Mouse (Mus musculus): Measurements from ENCODE around the gene Inpp5a. TPM values are rescaled to one million over a fixed set of nuclear protein-coding genes. Genes with fewer than 3 reads are reported as not detected.

Inpp5a gene
- polyA plus RNA-seq, 1 experiment from 2014 or later, result 4.0 TPM

DNA sequence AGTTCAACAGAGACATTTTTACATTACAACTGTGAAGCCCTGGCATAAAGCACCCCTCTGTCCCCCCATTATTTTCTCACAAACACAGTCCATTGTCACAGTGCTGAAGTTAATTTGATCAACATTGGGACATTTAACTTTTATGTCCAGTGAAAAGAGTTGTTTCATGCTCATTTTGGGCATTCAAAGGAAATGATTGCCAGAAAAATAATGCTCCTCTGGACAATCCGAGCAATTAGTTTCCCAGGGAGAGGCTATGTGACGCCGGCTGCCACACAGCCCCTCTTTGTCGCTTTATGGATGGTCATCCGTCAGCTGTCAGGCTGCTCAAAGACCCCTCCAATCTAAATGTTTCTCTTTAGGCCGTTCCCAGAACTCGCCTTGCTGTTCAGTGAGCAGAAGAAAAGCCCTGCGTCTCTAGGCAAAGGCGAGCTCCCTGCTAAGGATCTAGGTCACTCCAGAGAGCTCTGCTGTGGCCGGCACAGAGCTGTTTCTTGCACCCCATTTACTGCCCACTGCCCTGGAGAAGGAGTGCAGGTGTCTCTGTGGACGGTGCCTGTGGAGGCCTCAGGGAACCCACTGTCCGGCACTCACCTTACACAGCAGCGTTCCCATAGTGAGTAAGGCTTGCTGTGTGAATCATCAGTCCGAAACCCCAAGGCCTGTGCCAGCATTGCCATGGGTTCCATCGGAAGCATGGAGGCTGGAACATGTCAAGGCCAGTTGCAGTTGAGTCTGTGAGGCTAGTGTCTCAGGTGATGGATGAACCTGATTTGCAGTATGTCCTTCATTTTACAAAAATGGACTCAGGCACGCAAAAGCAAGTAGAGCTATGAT lies 141.9 kb downstream of the Inpp5a start:
- Histone ChIP-seq H3K27ac (no peak overlapping the region), H3K4me3 (replicated peaks) (no peak overlapping the region), H3K9me3 (replicated peaks) (no peaks in the 10 kb centered on the region), H3K27me3 (no peaks in the 10 kb centered on the region), H3K4me1 (replicated peaks) (no peaks in the 10 kb centered on the region), H3K36me3 (no peaks in the 10 kb centered on the region), H3K4me2 (no peak overlapping the region), H3K9ac (no peak overlapping the region)
- ATAC-seq (ENCODE audit: low read depth), result no peak
- no peak for DNase-seq
- 78% methylated on average over 16 of the region's 16 CpGs for WGBS (ENCODE audit: insufficient replicate concordance)

DNA sequence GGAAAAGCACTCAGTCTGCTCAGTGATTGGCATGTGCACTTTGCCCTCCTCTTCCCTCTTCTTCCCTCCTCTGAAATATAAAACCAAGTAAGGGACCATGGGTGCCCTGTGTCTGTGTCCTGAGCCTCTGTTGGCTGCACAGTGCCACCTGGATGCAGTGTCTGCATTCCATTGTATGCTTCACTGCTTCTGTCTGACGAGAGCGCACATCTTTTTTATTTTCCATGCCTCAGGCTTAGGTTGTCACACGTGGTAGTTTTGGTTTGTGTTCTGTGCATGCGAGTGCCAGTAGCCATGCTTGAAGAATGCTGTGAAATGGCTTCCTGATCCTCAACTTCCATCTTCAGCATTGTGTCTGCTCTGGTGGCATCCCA lies 142.5 kb downstream of the Inpp5a start:
- 74% methylated on average over 4 of the region's 4 CpGs for WGBS (ENCODE audit: insufficient replicate concordance)
- no peak overlapping the region for H3K4me3 ChIP-seq (replicated peaks)
- H3K4me1 ChIP-seq (replicated peaks), result no peaks in the 10 kb centered on the region
- no peaks in the 10 kb centered on the region for H3K27me3 ChIP-seq
- DNase-seq, result no peak
- no peak overlapping the region for H3K9ac ChIP-seq
- H3K27ac ChIP-seq, result no peak overlapping the region
- H3K36me3 ChIP-seq, result no peaks in the 10 kb centered on the region
- H3K9me3 ChIP-seq (replicated peaks), result no peaks in the 10 kb centered on the region
- H3K4me2 ChIP-seq, result no peak overlapping the region
- ATAC-seq (ENCODE audit: low read depth), result no peak

DNA sequence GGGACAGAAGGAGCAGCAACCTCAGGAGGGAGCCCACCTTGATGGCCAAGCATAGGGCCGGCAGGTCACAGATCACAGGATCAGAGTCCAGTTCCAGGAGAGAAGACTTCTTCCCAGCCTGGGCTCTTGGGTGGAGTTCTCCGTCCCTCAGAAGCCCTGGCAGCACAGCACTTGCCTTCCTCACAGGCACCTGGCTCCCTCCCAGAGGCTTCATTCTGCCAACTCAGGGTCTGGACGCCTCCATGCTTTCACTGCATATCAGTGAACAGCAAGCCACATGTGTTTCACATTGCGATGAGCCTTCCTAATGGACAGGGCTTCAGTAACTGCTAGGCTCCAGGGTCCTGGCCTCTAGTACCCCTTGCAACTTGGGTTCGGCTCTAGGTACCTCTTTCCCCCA lies 147.4 kb downstream of the Inpp5a start:
- WGBS (ENCODE audit: insufficient replicate concordance), result 68% methylated on average over 5 of the region's 5 CpGs

DNA sequence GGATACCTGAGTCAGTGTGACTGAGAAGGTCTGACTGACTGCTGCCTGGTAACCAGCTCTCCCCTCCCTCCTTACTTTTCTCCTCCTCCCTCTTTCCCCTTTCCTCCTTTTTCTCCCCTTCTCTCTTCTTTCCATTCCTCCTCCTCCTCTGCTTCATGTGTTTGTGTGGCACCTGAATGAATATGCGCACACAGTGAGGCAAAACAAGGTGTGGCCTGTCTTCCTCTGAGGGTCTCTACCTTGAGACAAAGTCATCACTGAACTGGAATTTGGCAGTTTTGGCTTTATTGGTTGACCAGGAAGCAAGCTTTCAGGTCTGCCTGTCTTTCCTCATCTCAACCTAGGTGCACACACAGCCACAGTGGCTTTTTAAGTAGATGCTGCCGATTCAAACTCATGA lies 147.9 kb downstream of the Inpp5a start:
- no peak overlapping the region for H3K4me2 ChIP-seq
- H3K4me3 ChIP-seq (replicated peaks), result no peak overlapping the region
- no peaks in the 10 kb centered on the region for H3K9me3 ChIP-seq (replicated peaks)
- WGBS (ENCODE audit: insufficient replicate concordance), result 88% methylated on average over 2 of the region's 2 CpGs
- no peak for ATAC-seq (ENCODE audit: low read depth)
- no peak for DNase-seq
- no peaks in the 10 kb centered on the region for H3K4me1 ChIP-seq (replicated peaks)
- no peak overlapping the region for H3K27ac ChIP-seq
- no peak overlapping the region for H3K9ac ChIP-seq
- H3K27me3 ChIP-seq, result no peaks in the 10 kb centered on the region
- H3K36me3 ChIP-seq, result no peaks in the 10 kb centered on the region

More for the DNA sequence above, 147.4 kb downstream of the Inpp5a start:
- H3K36me3 ChIP-seq, result no peaks in the 10 kb centered on the region
- H3K27me3 ChIP-seq, result no peaks in the 10 kb centered on the region
- H3K4me1 ChIP-seq (replicated peaks), result no peaks in the 10 kb centered on the region
- no peak for DNase-seq
- H3K4me3 ChIP-seq (replicated peaks), result no peak overlapping the region
- no peak for ATAC-seq (ENCODE audit: low read depth)
- H3K4me2 ChIP-seq, result no peak overlapping the region
- H3K27ac ChIP-seq, result no peak overlapping the region
- H3K9ac ChIP-seq, result no peak overlapping the region
- no peaks in the 10 kb centered on the region for H3K9me3 ChIP-seq (replicated peaks)

DNA sequence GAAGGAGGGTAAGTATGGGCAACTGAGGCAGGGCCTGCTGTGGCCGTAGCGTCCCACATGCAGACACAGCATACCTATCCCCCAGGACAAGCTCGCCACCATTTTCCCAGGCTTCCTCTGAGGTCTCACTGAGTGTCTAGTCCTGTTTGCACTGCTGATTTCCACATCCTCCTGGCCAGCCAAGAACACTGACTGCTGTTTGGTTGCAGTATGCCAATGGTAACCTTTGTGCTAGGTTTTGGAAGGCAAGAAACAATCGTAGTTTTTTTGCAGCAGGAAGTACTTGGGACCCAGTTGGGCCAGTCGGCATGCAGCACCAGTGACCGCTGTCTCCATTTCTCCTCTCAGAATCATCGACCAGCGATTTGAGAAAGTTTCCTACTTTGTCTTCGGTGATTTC lies 148.9 kb downstream of the Inpp5a start:
- no peak overlapping the region for H3K4me3 ChIP-seq (replicated peaks)
- no peak overlapping the region for H3K9ac ChIP-seq
- 72% methylated on average over 9 of the region's 9 CpGs for WGBS (ENCODE audit: insufficient replicate concordance)
- no peaks in the 10 kb centered on the region for H3K4me1 ChIP-seq (replicated peaks)
- H3K4me2 ChIP-seq, result no peak overlapping the region
- DNase-seq (no peak), ATAC-seq (ENCODE audit: low read depth) (no peak)
- no peaks in the 10 kb centered on the region for H3K36me3 ChIP-seq
- H3K27ac ChIP-seq, result no peak overlapping the region
- H3K27me3 ChIP-seq, result no peaks in the 10 kb centered on the region
- H3K9me3 ChIP-seq (replicated peaks), result no peaks in the 10 kb centered on the region

DNA sequence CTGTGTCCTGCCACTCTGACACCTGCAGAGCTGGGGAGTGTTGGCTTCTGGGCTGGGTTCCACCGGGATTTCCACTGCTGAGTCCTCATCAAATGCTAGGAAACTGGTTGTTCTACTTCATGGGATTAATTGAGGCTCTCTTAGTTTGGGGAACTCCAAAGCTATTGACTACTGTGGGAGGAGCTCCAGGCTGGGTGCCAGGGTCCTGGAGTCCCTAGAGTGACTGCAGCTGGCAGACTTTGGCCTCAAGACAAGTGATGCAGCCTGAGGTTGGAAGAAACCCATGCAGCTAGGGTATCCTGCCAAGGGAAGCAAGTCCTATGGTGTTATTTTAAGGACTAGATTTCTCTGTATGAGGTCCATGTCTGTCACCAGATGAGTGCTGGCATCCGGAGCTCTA lies 149.6 kb downstream of the Inpp5a start:
- Histone ChIP-seq H3K9me3 (replicated peaks) (no peaks in the 10 kb centered on the region), H3K4me3 (replicated peaks) (no peak overlapping the region), H3K27ac (no peak overlapping the region), H3K27me3 (no peaks in the 10 kb centered on the region), H3K4me1 (replicated peaks) (no peaks in the 10 kb centered on the region), H3K9ac (no peak overlapping the region), H3K36me3 (no peaks in the 10 kb centered on the region), H3K4me2 (no peak overlapping the region)
- 71% methylated on average over 2 of the region's 2 CpGs for WGBS (ENCODE audit: insufficient replicate concordance)
- no peak for ATAC-seq (ENCODE audit: low read depth)
- no peak for DNase-seq

DNA sequence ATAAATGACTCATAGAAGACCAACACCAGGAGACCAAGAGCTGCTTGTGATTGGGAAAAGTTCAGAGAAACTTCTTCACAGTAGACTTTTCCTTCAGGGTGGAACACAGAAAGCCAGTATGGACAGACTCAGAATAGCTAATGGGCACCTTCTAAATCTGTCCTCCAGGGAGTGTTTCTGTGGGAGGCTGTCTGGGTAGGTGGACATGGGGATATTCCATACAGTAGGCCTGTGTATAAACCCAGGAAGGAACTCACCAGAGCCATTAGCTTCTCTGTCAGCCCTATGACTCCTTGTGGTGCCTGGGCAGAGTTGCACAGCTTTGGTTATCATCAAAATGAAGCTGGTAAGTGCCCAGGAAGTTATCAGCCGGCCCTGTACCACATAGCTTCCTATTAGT lies 151.7 kb downstream of the Inpp5a start:
- Histone ChIP-seq H3K9ac (no peak overlapping the region), H3K4me1 (replicated peaks) (no peaks in the 10 kb centered on the region), H3K36me3 (no peaks in the 10 kb centered on the region), H3K27ac (no peak overlapping the region), H3K27me3 (no peaks in the 10 kb centered on the region), H3K4me2 (no peak overlapping the region), H3K4me3 (replicated peaks) (no peak overlapping the region), H3K9me3 (replicated peaks) (no peaks in the 10 kb centered on the region)
- WGBS (ENCODE audit: insufficient replicate concordance), result 42% methylated on average over 1 of the region's 1 CpGs
- ATAC-seq (ENCODE audit: low read depth) (no peak), DNase-seq (no peak)

DNA sequence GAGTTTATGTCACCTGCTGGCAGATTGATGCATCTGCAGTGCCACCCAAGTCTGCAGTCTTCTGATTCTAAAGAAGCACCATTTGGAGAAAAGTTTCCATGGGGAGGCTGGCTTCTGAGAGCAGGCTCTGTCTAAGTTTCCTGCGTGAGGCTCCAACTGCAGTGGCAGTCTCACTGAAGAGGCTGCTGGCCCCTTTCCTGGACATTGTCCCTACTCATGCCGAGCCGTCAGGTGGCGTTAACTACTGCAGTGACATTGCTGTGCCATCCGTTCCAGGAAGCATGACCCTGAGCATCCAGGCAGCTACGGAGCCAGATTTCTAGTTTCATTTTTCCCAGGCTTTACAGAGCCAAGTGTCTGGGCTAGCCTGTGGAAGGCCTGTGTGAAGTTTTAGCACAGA lies 152.5 kb downstream of the Inpp5a start:
- no peak for ATAC-seq (ENCODE audit: low read depth)
- no peaks in the 10 kb centered on the region for H3K27me3 ChIP-seq
- no peak overlapping the region for H3K27ac ChIP-seq
- 79% methylated on average over 6 of the region's 6 CpGs for WGBS (ENCODE audit: insufficient replicate concordance)
- no peak overlapping the region for H3K4me3 ChIP-seq (replicated peaks)
- H3K36me3 ChIP-seq, result no peaks in the 10 kb centered on the region
- no peaks in the 10 kb centered on the region for H3K4me1 ChIP-seq (replicated peaks)
- no peaks in the 10 kb centered on the region for H3K9me3 ChIP-seq (replicated peaks)
- no peak overlapping the region for H3K4me2 ChIP-seq
- no peak for DNase-seq
- H3K9ac ChIP-seq, result no peak overlapping the region

DNA sequence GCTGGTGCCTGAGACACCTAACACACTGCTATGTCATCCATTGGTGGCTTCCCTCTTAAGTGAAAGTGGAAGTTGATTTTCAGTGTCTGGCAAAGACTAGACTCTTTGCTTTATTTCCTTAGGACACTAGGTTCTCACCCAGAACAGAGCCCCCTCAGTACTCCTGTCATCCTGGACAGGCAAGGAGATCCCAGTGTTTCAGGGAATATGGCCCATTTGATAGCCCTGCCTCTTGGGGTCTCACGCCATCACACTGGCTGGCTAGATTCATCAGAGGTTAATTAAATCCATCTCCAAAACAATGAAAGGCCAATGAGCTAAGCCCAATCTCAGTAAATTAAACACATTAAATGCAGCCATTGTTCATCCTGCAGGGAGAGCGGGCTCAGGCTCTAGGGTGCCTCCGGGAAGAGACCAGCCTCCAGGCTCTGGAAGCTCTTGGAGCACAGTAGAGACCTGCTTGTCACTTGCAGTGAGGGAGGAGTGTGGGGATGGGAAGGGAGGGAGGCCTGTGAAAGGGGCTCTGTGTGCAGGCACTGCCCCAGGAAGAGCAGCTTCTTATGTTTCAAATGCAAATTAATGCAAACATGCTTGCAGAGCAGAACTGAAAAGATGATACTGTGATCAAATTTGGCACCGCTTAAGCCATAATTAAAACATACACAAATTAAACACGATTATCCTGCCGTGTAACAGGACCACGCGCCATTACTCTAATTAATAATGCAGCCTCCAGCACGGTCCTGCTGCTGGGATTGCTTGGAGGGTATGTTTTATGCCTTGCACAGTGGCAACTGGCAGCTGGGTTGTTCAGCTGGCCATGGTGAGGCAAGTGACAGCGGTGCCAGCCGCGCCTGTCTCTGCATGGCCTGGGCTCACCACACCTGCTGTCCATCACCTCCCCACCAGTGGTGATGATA lies 156.1 kb downstream of the Inpp5a start:
- Histone ChIP-seq H3K9me3 (replicated peaks) (no peaks in the 10 kb centered on the region), H3K4me2 (no peak overlapping the region), H3K27me3 (no peaks in the 10 kb centered on the region), H3K4me1 (replicated peaks) (no peaks in the 10 kb centered on the region), H3K27ac (no peak overlapping the region), H3K36me3 (no peaks in the 10 kb centered on the region), H3K9ac (no peak overlapping the region), H3K4me3 (replicated peaks) (no peak overlapping the region)
- no peak for ATAC-seq (ENCODE audit: low read depth)
- 81% methylated on average over 12 of the region's 12 CpGs for WGBS (ENCODE audit: insufficient replicate concordance)
- DNase-seq, result no peak

DNA sequence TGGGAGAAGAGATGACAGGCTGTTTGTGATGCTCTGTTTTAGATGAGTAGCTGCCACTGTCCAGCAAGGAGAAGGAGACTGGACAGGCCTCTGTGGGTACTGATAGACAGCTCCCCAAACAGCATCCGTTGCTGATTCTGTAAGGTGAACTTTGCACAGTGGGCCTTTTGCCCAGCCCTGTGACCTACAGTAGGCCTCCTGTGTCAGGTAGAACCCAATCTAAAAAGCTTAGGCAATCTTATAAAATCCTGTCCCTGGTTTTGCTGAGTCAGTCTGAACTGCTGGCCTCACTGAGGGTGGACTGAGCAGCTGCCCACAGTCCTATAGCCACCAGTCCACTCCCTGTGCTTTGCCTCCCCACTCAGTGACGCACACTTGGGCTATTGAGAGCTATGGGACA lies 158.4 kb downstream of the Inpp5a start:
- Histone ChIP-seq H3K4me3 (replicated peaks) (no peak overlapping the region), H3K27ac (no peak overlapping the region), H3K9me3 (replicated peaks) (no peaks in the 10 kb centered on the region), H3K9ac (no peak overlapping the region), H3K36me3 (no peaks in the 10 kb centered on the region), H3K4me1 (replicated peaks) (no peaks in the 10 kb centered on the region), H3K4me2 (no peak overlapping the region), H3K27me3 (no peaks in the 10 kb centered on the region)
- ATAC-seq (ENCODE audit: low read depth) (peak; percentile 47; the same call in 1 of the 2 replicates), DNase-seq (no peak)
- WGBS (ENCODE audit: insufficient replicate concordance), result 54% methylated on average over 2 of the region's 2 CpGs

DNA sequence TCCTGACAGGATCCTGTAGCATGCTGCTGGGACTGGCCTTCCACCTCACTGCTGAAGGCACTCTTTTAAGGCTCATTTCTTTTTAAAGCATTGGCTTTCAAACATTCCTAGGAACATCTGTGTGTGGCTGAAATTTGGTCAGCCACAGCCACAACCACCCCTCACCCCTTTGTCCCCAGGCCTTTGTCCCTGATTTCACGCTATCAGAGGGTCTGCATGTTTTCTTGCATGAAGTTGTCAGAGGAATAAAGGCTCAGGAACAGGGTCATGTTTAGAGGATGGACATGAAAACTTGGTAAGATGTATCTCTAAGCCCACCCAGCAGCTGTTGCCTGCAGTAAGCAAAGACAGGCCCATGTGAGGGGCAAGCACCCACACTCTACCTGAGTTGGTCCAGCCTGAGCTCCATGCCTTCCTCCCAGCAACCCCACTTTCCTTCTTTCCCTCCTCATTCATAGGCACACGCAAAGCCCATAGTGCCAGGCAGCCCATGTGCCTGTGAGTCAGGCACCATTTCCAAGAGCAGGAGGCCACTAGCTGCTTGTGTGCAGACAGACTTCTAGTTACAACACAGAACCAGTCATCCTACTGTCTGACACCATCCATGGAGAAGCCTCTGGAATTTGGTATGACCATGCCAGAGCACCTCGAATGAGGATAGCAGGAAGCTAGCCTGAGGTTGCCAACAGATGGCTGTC lies 161.3 kb downstream of the Inpp5a start:
- Histone ChIP-seq H3K4me2 (no peak overlapping the region), H3K9ac (no peak overlapping the region), H3K36me3 (no peaks in the 10 kb centered on the region), H3K4me1 (replicated peaks) (no peaks in the 10 kb centered on the region), H3K9me3 (replicated peaks) (no peaks in the 10 kb centered on the region), H3K27ac (no peak overlapping the region), H3K4me3 (replicated peaks) (no peak overlapping the region), H3K27me3 (no peaks in the 10 kb centered on the region)
- 62% methylated on average over 3 of the region's 3 CpGs for WGBS (ENCODE audit: insufficient replicate concordance)
- DNase-seq (no peak), ATAC-seq (ENCODE audit: low read depth) (no peak)

Measured in liver, embryonic 13.5 days (tissue).